Mouse (Mus musculus): ENCODE results near the gene Stab2. TPM values are rescaled to one million over a fixed set of nuclear protein-coding genes. Genes with fewer than 3 reads are reported as not detected.

Stab2 gene
- polyA plus RNA-seq, 1 experiment = 0.05 TPM

DNA sequence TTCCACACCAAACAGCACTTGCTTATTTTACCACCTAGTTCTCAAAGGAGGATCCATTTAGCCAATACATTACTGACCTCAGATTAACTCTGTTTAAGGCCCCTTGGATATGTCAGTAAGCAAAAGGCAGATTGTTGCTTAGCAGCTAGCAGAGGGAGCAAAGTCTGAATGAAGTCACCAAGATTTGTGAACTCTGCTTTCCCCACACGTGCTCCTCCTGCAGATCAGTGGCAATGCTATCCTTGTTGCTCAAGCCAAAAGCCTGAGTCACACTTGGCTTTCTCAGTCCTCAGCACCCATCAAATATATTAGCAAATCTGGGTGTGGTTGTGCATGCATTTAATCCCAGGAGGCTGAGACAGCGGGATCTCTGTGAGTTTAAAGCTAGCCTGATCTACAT lies 60.3 kb downstream of the Stab2 start:
- TF ChIP-seq USF1 (IDR thresholded peaks at IDR 0.05; ENCODE audit: low read depth) = peak; percentile 32
- no peak for TF ChIP-seq FOSL1 (IDR thresholded peaks at IDR 0.05; ENCODE audit: insufficient read depth, low read length, poor library complexity, severe bottlenecking)
- peak; percentile 61 for TF ChIP-seq MAX (IDR thresholded peaks at IDR 0.05)
- TF ChIP-seq CTCF (IDR thresholded peaks at IDR 0.05; ENCODE audit: control insufficient read depth, insufficient read depth, insufficient read length) = no peak
- H3ac ChIP-seq (ENCODE audit: control insufficient read depth, insufficient read length, low read depth) = no peak overlapping the region
- H3K79me3 ChIP-seq (ENCODE audit: low read depth) = no peaks in the 10 kb centered on the region
- no peaks in the 10 kb centered on the region for H3K36me3 ChIP-seq (ENCODE audit: control insufficient read depth, insufficient read depth)
- no peaks in the 10 kb centered on the region for H3K79me2 ChIP-seq (ENCODE audit: control insufficient read depth, insufficient read depth)
- no peak overlapping the region for H3K4me3 ChIP-seq (ENCODE audit: insufficient read depth, poor library complexity, severe bottlenecking)
- H3K27me3 ChIP-seq (ENCODE audit: control insufficient read depth, insufficient read depth, insufficient read length) = no peaks in the 10 kb centered on the region

DNA sequence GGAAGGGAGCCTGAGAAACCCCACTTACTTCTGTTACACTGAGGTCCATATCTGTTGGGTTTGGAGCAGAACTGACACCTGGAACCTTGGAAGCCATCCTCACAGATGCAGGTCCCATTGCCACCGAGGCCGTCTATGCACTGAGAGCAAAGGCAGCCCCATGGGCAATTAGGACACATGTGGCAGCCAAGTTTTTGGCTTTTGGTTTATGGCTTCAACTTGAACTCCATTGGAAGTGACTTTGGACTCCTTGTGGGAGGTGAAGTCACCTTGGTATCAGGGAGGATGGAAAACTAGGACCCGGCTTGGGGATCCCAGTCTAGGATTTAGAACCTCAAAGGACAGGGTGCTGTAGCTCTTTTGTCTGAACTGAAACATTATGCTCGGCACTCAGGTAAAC lies 67.2 kb downstream of the Stab2 start:
- Histone ChIP-seq H3K79me3 (ENCODE audit: low read depth) (no peaks in the 10 kb centered on the region), H3K79me2 (ENCODE audit: control insufficient read depth, insufficient read depth) (no peaks in the 10 kb centered on the region), H3K27me3 (ENCODE audit: control insufficient read depth, insufficient read depth, insufficient read length) (no peaks in the 10 kb centered on the region), H3K4me3 (ENCODE audit: insufficient read depth, poor library complexity, severe bottlenecking) (no peak overlapping the region), H3K36me3 (ENCODE audit: control insufficient read depth, insufficient read depth) (no peaks in the 10 kb centered on the region), H3ac (ENCODE audit: control insufficient read depth, insufficient read length, low read depth) (no peak overlapping the region)
- TF ChIP-seq CEBPB (IDR thresholded peaks at IDR 0.05; ENCODE audit: low read depth) (no peak), USF1 (IDR thresholded peaks at IDR 0.05; ENCODE audit: low read depth) (no peak), MAX (IDR thresholded peaks at IDR 0.05) (no peak), MYOD1 (IDR thresholded peaks at IDR 0.05; ENCODE audit: control insufficient read depth, insufficient read length, low read depth) (no peak), MYOG (IDR thresholded peaks at IDR 0.05; ENCODE audit: control insufficient read depth, extremely low read depth, insufficient read length) (no peak), CTCF (IDR thresholded peaks at IDR 0.05; ENCODE audit: control insufficient read depth, insufficient read depth, insufficient read length) (no peak), FOSL1 (IDR thresholded peaks at IDR 0.05; ENCODE audit: insufficient read depth, low read length, poor library complexity, severe bottlenecking) (no peak)

DNA sequence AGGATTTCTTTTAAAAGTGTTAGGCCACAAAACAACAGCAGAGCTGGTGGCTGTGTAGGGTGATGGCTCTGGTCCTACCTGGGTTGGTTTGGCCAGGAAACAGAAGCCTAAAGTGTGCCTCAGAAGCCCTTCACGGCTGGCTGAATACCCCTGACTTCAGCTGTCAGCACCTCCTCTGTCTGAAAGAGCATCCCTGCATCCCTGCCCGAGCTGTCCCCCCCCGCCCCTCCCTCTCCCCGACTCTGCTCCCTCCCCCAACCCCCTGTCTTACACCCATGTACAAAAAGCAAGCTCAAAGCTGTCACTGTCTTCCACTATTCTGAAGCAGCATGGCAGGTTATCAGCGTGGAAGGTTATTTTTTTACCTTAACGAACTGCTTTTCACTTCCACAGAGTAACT lies 73.4 kb downstream of the Stab2 start:
- Histone ChIP-seq H3K79me3 (ENCODE audit: low read depth) (no peaks in the 10 kb centered on the region), H3ac (ENCODE audit: control insufficient read depth, insufficient read length, low read depth) (no peak overlapping the region), H3K36me3 (ENCODE audit: control insufficient read depth, insufficient read depth) (no peaks in the 10 kb centered on the region), H3K27me3 (ENCODE audit: control insufficient read depth, insufficient read depth, insufficient read length) (no peaks in the 10 kb centered on the region), H3K79me2 (ENCODE audit: control insufficient read depth, insufficient read depth) (no peaks in the 10 kb centered on the region), H3K4me3 (ENCODE audit: insufficient read depth, poor library complexity, severe bottlenecking) (no peak overlapping the region)
- no peak for TF ChIP-seq USF1 (IDR thresholded peaks at IDR 0.05; ENCODE audit: low read depth)

DNA sequence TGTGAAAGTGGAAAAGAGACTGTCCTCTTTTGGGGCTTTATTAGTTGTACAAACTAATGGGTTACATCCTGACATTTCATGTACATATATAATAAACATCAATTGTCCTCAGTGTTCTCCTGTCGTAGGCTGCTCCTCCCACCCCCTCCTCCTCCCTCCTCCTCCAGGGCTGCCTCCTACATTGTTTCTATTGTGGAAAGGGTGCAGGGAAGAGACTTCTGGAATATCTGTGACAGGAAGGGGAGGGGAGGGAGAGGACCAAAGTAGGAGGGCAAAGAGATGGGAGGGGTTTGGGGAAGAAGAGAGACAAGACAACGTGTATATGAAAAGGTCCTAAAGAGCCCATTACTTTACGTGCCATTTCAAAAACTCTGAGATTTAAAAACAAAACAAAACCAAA lies 73.9 kb downstream of the Stab2 start:
- TF ChIP-seq FOSL1 (IDR thresholded peaks at IDR 0.05; ENCODE audit: insufficient read depth, low read length, poor library complexity, severe bottlenecking) = no peak
- no peak for TF ChIP-seq USF1 (IDR thresholded peaks at IDR 0.05; ENCODE audit: low read depth)
- TF ChIP-seq CEBPB (IDR thresholded peaks at IDR 0.05; ENCODE audit: low read depth) = no peak
- no peak for TF ChIP-seq MAX (IDR thresholded peaks at IDR 0.05)
- no peak for TF ChIP-seq MYOG (IDR thresholded peaks at IDR 0.05; ENCODE audit: control insufficient read depth, extremely low read depth, insufficient read length)
- TF ChIP-seq MYOD1 (IDR thresholded peaks at IDR 0.05; ENCODE audit: control insufficient read depth, insufficient read length, low read depth) = no peak
- no peak for TF ChIP-seq CTCF (IDR thresholded peaks at IDR 0.05; ENCODE audit: control insufficient read depth, insufficient read depth, insufficient read length)
- H3K27me3 ChIP-seq (ENCODE audit: control insufficient read depth, insufficient read depth, insufficient read length) = no peaks in the 10 kb centered on the region
- no peaks in the 10 kb centered on the region for H3K79me2 ChIP-seq (ENCODE audit: control insufficient read depth, insufficient read depth)
- no peak overlapping the region for H3ac ChIP-seq (ENCODE audit: control insufficient read depth, insufficient read length, low read depth)
- no peaks in the 10 kb centered on the region for H3K79me3 ChIP-seq (ENCODE audit: low read depth)
- no peaks in the 10 kb centered on the region for H3K36me3 ChIP-seq (ENCODE audit: control insufficient read depth, insufficient read depth)
- no peak overlapping the region for H3K4me3 ChIP-seq (ENCODE audit: insufficient read depth, poor library complexity, severe bottlenecking)

DNA sequence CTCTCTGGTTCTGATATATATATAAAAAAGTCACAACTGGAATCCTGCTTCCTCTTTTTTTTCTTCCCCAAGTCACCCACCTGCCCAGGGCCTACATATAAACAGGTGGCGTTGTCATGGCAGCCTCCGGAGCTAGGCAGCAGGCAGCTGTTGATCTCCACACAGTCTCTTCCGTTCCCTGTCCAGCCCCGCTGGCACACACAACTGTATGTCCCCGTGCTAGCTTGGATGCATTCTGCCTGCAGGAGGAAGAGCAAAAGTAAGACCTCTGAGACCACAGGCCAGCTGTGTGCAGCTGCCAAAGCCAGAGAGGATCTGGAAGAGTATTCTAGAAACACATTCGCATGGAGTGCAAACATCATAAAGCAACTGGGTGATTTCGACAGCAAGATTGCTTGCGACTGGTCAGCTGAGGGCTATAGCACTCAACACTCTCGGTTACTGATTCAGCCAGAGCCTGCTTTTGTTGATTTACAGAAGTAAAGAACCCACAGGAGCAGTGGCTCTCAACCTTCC lies 74.6 kb downstream of the Stab2 start:
- H3K4me3 ChIP-seq (ENCODE audit: insufficient read depth, poor library complexity, severe bottlenecking) = no peak overlapping the region
- no peaks in the 10 kb centered on the region for H3K36me3 ChIP-seq (ENCODE audit: control insufficient read depth, insufficient read depth)
- H3ac ChIP-seq (ENCODE audit: control insufficient read depth, insufficient read length, low read depth) = no peak overlapping the region
- no peaks in the 10 kb centered on the region for H3K79me3 ChIP-seq (ENCODE audit: low read depth)
- TF ChIP-seq FOSL1 (IDR thresholded peaks at IDR 0.05; ENCODE audit: insufficient read depth, low read length, poor library complexity, severe bottlenecking) (no peak), MYOG (IDR thresholded peaks at IDR 0.05; ENCODE audit: control insufficient read depth, extremely low read depth, insufficient read length) (no peak), MYOD1 (IDR thresholded peaks at IDR 0.05; ENCODE audit: control insufficient read depth, insufficient read length, low read depth) (no peak), CEBPB (IDR thresholded peaks at IDR 0.05; ENCODE audit: low read depth) (no peak), CTCF (IDR thresholded peaks at IDR 0.05; ENCODE audit: control insufficient read depth, insufficient read depth, insufficient read length) (no peak), USF1 (IDR thresholded peaks at IDR 0.05; ENCODE audit: low read depth) (no peak), MAX (IDR thresholded peaks at IDR 0.05) (no peak)
- no peaks in the 10 kb centered on the region for H3K79me2 ChIP-seq (ENCODE audit: control insufficient read depth, insufficient read depth)
- H3K27me3 ChIP-seq (ENCODE audit: control insufficient read depth, insufficient read depth, insufficient read length) = no peaks in the 10 kb centered on the region

DNA sequence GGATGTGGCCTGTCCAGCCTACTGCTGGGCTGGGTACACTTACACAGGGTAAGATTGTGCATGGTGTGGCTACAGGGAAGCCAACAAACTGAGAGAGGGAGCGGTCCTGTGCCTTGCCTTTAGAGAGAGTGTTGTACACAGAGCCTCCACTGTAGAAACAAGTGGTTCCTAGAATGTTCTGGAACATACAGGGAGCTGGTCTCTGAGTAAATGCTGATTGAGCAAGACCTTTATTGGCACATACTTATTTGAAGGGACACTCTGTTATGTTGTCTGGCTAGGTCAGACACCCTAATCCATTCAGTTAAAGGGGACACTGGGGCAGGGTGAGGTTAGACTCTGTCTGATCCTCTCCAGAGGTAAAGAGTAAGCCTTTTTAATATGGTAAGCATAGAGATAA lies 84.2 kb downstream of the Stab2 start:
- Histone ChIP-seq H3K79me2 (ENCODE audit: control insufficient read depth, insufficient read depth) (no peaks in the 10 kb centered on the region), H3K79me3 (ENCODE audit: low read depth) (no peaks in the 10 kb centered on the region), H3ac (ENCODE audit: control insufficient read depth, insufficient read length, low read depth) (no peak overlapping the region), H3K4me3 (ENCODE audit: insufficient read depth, poor library complexity, severe bottlenecking) (no peak overlapping the region), H3K27me3 (ENCODE audit: control insufficient read depth, insufficient read depth, insufficient read length) (no peaks in the 10 kb centered on the region), H3K36me3 (ENCODE audit: control insufficient read depth, insufficient read depth) (no peaks in the 10 kb centered on the region)
- TF ChIP-seq USF1 (IDR thresholded peaks at IDR 0.05; ENCODE audit: low read depth) (no peak), MYOD1 (IDR thresholded peaks at IDR 0.05; ENCODE audit: control insufficient read depth, insufficient read length, low read depth) (no peak), CEBPB (IDR thresholded peaks at IDR 0.05; ENCODE audit: low read depth) (no peak), FOSL1 (IDR thresholded peaks at IDR 0.05; ENCODE audit: insufficient read depth, low read length, poor library complexity, severe bottlenecking) (no peak), CTCF (IDR thresholded peaks at IDR 0.05; ENCODE audit: control insufficient read depth, insufficient read depth, insufficient read length) (no peak), MYOG (IDR thresholded peaks at IDR 0.05; ENCODE audit: control insufficient read depth, extremely low read depth, insufficient read length) (no peak), MAX (IDR thresholded peaks at IDR 0.05) (no peak)
